Mouse (Mus musculus) kidney, adult 2 months (tissue): Measurements from ENCODE around the gene Tll2.

ENCODE experiments used
- CTCF ChIP-seq: fragments of 200-500 bp; conservative IDR thresholded peaks from 2 replicates; pipeline ENCODE4 v1.5.1; 2011; ENCODE audit warnings: low read depth, mild to moderate bottlenecking, control low read depth, low read length, moderate library complexity, mixed read lengths; ENCODE audit not compliant: insufficient read depth, insufficient read length
- POLR2A ChIP-seq: fragments of 200-500 bp; IDR thresholded peaks from one replicate; pipeline ENCODE4 v1.6.1; 2011; ENCODE audit warnings: low read depth, low read length, control low read depth

- TF ChIP-seq CTCF (no peak), POLR2A (no peak)
Observed at GRCm38 (mm10) chr19:41152462-41152861, 54.2 kb downstream of the Tll2 start.
